Mouse (Mus musculus): ENCODE results near the gene Nedd9.

DNA sequence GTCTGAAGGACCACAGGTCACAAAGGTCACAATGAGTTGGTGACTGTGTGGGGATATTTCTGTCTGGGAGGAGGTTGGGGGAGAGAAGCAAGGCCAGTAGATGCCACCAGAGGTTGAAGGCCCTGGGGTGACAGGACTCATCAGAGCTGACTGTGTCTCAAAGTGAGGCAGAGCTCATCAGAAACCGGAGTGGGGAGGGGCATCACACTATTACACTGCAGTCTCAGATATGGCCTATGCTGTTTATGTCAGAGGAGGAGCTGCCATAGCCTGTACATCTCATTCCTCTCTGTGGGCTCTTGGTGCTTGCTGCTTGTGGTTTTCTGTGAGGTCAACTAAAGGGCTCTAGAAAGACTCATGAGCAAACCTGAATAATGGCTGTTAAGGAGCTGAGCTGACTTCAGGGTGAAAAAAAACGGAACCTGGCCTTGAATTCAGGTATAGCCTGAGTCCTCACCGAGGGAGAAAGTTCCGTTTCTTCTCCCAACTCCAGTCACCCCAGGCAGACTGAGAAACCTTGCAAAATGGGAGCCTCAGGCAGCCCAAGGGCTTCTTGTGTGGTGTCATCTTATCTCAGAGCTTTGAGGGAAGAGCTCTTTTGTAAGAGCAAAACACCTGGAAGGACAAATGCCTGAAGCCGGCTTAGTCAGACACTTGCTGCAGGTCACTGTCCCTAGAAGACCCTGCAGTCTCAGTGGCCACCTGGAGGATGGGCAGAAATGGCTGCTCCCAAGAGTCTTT, 105.2 kb downstream of the Nedd9 start:
- TF ChIP-seq POLR2A (IDR thresholded peaks at IDR 0.05; ENCODE audit: low read depth, low read length) (no peak), CTCF (IDR thresholded peaks at IDR 0.05; ENCODE audit: borderline replicate concordance, insufficient read depth, low read length) (no peak)
